Mouse (Mus musculus) spleen, adult 2 months (tissue): ENCODE data around the gene Selenbp1.

Source experiments
- CTCF ChIP-seq: fragments of 200-500 bp; IDR thresholded peaks from 2 replicates; pipeline ENCODE4 v1.5.1; 2011; ENCODE audit warnings: mild to moderate bottlenecking, inconsistent platforms; ENCODE audit not compliant: insufficient read depth, insufficient read length, insufficient replicate concordance; ENCODE audit errors: extremely low read depth
- POLR2A ChIP-seq: fragments of 200-500 bp; IDR thresholded peaks from 2 replicates; pipeline ENCODE4 v1.6.1; 2011; ENCODE audit warnings: low read depth, low read length, inconsistent platforms

DNA sequence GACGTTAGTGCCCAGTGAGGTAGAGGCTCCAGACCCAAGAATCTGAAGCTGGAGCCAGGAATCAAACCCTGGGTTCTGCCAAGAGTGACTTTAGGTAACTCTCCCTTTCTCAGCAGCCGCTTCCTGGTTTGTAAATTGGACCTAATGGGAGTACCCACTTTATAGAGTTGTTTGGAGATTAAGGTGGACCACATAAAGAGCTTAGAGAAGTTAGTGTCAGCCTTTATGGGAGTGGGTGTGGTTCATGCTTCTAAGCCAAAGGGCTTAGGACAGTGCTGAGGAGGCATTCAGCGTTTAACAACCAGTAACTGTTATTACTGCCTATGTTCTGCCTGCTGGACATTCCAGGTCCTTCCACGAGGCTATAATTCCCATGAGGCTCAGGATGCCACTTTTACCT is 14.0 kb upstream of the Selenbp1 start:
- TF ChIP-seq POLR2A, result no peak
- no peak for TF ChIP-seq CTCF
